Mouse (Mus musculus): Measurements from ENCODE around the gene Fzd9.

Fzd9 gene

GRCm38 (mm10) chr5:135251079-135251454 is at the start of gene Fzd9:
TSS of gene Fzd9 (minus strand) at chr5:135251230.
- DNase-seq = peak; percentile 83

GRCm38 (mm10) chr5:135292001-135292400 is 41.0 kb upstream of the Fzd9 start:
- DNase-seq = no peak

GRCm38 (mm10) chr5:135291193-135291592 is 40.2 kb upstream of the Fzd9 start:
- no peak for DNase-seq

- DNase-seq = no peak
Observed at GRCm38 (mm10) chr5:135290703-135291102, 39.7 kb upstream of the Fzd9 start.

GRCm38 (mm10) chr5:135286926-135287325 is 35.9 kb upstream of the Fzd9 start:
- DNase-seq = no peak

- peak; percentile 85 for DNase-seq
Observed at GRCm38 (mm10) chr5:135286185-135286584, 35.2 kb upstream of the Fzd9 start.

- DNase-seq = no peak
Observed at GRCm38 (mm10) chr5:135285211-135285610, 34.2 kb upstream of the Fzd9 start.

- DNase-seq = no peak
Observed at GRCm38 (mm10) chr5:135280226-135280625, 29.2 kb upstream of the Fzd9 start.

- DNase-seq = no peak
Observed at GRCm38 (mm10) chr5:135276597-135276996, 25.6 kb upstream of the Fzd9 start.

GRCm38 (mm10) chr5:135274663-135275396 is 23.8 kb upstream of the Fzd9 start:
- DNase-seq = no peak

- no peak for DNase-seq
Observed at GRCm38 (mm10) chr5:135271563-135272165, 20.6 kb upstream of the Fzd9 start.

- no peak for DNase-seq
Observed at GRCm38 (mm10) chr5:135270361-135270760, 19.3 kb upstream of the Fzd9 start.

- DNase-seq = no peak
Observed at GRCm38 (mm10) chr5:135269451-135269850, 18.4 kb upstream of the Fzd9 start.

GRCm38 (mm10) chr5:135264548-135264947 is 13.5 kb upstream of the Fzd9 start:
- DNase-seq = no peak

- DNase-seq = peak; percentile 56
Observed at GRCm38 (mm10) chr5:135263866-135264503, 13.0 kb upstream of the Fzd9 start.

GRCm38 (mm10) chr5:135258280-135259150 is 7.5 kb upstream of the Fzd9 start:
- DNase-seq = no peak

- no peak for DNase-seq
Observed at GRCm38 (mm10) chr5:135257559-135257958, 6.5 kb upstream of the Fzd9 start.

- DNase-seq = no peak
Observed at GRCm38 (mm10) chr5:135256166-135256565, 5.1 kb upstream of the Fzd9 start.

- no peak for DNase-seq
Observed at GRCm38 (mm10) chr5:135253741-135254401, 2.8 kb upstream of the Fzd9 start.

GRCm38 (mm10) chr5:135250186-135251078 is 598 bp downstream of the Fzd9 start:
- no peak for DNase-seq

GRCm38 (mm10) chr5:135248956-135249676 is 1.9 kb downstream of the Fzd9 start:
- DNase-seq = no peak
